Mouse (Mus musculus) heart, postnatal 10 days (tissue): Measurements from ENCODE around the gene Btbd2. TPM values are rescaled to one million over a fixed set of nuclear protein-coding genes. Genes with fewer than 3 reads are reported as not detected.

Experiments
- DNase-seq, 2 experiments: peaks; one replicate each; pipeline ENCODE4 v3.0.0; 2021
- intact Hi-C: fragments of 180-260 bp; cut with DNase I; formaldehyde crosslinking; loops from one replicate; pipeline ENCODE4 v1.15.1; 2025
- total RNA-seq, 2 experiments: library from RNA; stranded (reverse); gene quantifications; 2 replicates each; pipeline ENCODE4 v1.2.3; 2021

Btbd2 gene
- total RNA-seq, 2 experiments from 2014 or later: 42.2 to 46.4 TPM

GRCm38 (mm10) chr10:80692249-80693165 is 35.6 kb upstream of the Btbd2 start:
- DNase-seq: no peak
- intact Hi-C loops: no loop called here

DNA sequence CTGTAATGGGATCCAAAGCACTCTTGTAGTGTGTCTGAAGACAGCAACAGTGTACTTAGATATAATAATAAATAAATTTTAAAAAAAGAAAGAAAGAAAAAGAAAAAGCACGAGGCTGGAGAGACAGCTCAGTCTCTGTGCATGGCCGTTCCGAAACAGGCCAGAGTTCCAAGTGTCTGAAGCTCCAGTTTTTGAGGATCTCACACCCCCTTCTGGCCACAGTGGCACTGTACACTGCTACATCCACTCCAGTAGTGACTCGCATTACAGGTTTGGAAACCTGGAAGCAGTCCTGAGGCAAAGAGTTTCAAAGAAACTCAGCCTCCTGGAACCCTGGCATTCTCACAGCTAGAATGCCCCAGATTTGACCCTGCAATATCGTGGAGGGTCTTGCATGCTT is 31.0 kb upstream of the Btbd2 start:
- intact Hi-C loops: loop anchor here (1.0 kb wide), 1 partner anchor 77 kb away; no protein-coding TSS in a partner anchor
- DNase-seq: peak; percentile 86

DNA sequence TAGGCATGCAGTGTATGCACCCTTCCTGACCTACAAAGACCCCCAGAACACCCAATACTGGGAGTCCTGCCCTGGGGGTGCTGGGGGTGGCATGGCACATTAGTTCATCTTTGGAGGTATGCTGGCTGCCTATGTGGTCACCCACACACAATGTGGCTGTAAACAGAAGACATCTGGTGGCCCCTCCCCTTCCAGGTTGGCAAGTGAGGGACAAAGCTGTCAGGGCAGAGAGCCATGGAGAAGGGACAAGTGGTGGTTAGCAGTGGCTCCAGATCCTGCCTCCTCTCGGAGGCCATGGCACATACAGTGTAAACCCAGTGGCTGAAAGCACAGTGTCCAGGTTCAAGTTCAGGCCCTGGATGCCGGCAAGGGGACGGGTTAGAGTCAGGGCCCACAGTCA is 29.7 kb upstream of the Btbd2 start:
- intact Hi-C loops: no loop called here
- DNase-seq: no peak

DNA sequence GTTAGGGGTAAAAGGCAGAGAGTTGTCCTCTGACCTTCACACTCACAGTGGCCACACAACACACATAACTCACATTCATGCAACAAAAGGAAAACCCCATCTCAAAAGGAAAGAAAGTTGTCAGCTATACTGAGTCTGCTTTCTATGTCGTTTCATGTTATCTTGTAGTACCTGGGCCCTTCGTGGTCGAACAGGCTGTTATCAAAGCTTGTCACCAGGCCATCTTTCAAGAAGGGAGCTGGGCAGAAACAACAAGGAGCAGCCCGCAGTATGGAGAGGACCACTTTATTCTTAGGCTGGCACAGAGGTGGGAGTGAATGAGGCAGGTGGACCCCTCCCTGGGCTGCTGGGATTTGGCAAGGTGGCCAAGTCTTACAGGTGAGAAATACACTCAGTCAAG is 28.1 kb upstream of the Btbd2 start:
- intact Hi-C loops: loop anchor here (1.0 kb wide), 1 partner anchor 26 kb away; no protein-coding TSS in a partner anchor
- no peak for DNase-seq

DNA sequence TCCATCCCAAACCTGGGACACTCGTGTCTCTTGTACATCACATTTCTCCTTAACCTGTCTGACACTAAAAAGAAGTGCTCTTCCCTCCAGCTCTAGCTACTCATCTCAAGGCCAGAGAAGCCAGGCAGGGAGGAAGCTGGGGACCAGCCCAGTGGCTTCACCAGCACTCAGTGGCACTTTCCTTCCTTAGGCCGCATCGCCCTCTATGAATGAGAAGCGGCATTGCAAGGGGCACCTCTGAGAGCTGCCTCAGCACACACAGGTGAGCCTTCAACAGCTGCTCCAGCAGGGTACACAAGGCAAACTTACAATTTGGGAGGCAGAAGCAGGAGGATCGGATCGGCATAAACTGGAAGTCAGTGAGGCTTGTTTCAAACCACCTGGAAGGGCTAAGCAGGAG is 27.3 kb upstream of the Btbd2 start:
- DNase-seq: peak; percentile 83 to 85
- intact Hi-C loops: loop anchor here (1.0 kb wide), 1 partner anchor 25 kb away; no protein-coding TSS in a partner anchor

DNA sequence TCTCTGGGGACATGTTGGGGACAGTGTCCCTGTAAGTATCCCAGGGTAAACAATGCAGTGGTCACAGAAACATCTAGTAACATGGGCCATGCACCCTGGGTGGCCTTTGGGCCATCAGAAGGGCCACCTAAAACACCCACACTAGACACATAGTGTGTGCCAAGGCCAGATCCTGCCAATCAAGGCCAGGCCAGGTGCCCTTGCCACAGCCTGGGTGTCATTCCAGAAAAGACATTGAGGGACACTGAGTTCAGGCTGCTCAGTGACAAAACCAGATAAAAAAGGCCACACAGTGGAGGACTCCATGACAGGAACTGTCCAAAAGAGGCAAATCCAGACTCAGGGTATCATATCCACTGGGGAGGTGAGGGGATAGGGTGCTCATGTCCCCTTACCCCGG is 26.8 kb upstream of the Btbd2 start:
- intact Hi-C loops: loop anchor here (1.0 kb wide), 1 partner anchor 24 kb away; no protein-coding TSS in a partner anchor
- no peak for DNase-seq

GRCm38 (mm10) chr10:80682003-80682402 is 25.1 kb upstream of the Btbd2 start:
- intact Hi-C loops: no loop called here
- no peak for DNase-seq

DNA sequence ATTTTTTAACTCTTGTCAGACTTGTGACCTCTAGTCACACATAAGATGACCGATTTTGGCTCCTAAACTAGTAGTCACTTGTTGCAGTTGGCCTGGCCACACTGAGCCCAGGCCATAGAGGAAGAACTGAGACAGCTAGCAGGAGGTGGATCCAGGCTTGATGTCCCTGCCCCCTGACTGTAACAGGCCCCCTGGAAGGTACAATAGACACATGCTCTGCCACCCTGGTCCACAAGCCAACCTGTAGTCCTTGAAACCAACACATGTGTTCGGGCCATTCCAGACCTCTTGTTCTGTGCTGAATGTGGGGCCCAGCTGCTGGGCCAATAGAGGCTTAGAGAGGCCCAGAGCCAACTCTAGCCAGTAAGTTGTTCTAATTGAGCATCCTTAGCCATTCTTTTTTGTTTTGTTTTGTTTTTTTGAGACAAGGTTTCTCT is 23.4 kb upstream of the Btbd2 start:
- no peak for DNase-seq
- intact Hi-C loops: no loop called here

GRCm38 (mm10) chr10:80679556-80680259 is 22.8 kb upstream of the Btbd2 start:
- intact Hi-C loops: no loop called here
- DNase-seq: no peak

DNA sequence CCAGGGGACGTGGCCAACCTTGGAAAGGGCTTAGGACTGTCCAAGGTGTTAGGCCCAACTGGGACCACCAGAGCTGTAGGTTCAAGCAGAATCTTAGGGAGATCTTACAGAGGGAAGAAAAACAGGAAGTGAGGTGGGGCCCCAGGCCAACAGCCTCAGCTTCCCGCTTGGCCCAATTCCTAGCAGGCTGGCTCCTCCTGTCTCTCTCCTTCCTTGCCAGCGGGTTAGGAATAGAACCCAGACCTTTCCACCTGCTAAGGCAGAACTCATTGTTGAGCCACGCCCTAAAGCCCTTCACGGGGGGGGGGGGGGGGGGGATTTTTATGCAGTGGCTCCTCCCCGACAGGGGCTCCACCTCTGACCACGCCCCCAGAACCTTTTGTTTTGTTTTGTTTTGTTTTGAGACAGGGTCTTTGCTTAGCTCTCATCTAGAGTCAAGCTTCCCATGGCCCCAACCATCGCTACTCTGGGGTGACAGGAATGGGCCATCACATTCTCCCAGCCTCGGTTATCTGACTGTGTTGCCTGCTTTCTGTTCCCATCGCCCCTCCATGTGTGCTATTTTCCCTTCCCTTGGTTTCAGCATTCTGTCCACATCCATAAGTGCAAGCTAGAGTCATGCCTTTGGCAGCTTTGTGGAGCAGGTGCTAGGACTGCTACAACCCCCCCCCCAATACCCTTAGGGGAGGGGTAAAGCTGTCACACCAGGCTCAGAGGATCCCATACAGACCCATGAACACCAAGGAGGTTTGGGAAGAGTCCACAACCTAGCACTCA is 21.9 kb upstream of the Btbd2 start:
- no peak for DNase-seq
- intact Hi-C loops: no loop called here

DNA sequence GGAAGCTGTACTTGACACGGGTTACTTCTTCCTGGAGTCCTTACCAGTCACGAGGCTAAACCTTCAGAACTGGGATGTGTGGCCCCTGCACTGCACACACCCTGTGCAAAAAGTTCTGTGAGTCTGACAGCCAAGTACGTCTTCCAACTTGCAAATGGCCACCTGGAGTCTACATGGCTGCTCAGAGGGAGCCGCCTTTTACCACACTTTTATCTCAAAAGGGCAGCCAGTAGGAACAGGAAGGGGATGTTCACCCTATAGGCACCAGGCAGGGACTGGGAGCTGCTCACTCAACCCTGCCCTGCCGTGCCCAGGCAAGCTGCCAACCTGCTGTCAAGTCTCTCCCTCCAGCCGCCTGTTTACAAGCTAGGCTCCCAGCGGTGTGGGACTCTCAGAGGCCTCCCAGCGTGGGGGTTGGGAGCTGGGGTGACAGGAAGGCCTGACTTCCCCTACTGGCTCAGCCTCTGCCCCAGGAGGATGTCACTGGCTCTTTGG is 21.1 kb upstream of the Btbd2 start, which contains the start of gene Mknk2:
TSS of gene Mknk2 (minus strand) at position 171 of the 495 bp plus-strand sequence.
- DNase-seq: peak; percentile 97
- intact Hi-C loops: no loop called here

GRCm38 (mm10) chr10:80677128-80677875 is 20.4 kb upstream of the Btbd2 start:
- intact Hi-C loops: no loop called here
- DNase-seq: no peak

- intact Hi-C loops: no loop called here
- peak; percentile 99 to 100 for DNase-seq
These were observed 19.5 kb upstream of the Btbd2 start for GRCm38 (mm10) chr10:80676198-80676928.

GRCm38 (mm10) chr10:80675405-80676197 is 18.7 kb upstream of the Btbd2 start:
- intact Hi-C loops: loop anchor here (2.0 kb wide), 1 partner anchor 17 kb away; no protein-coding TSS in a partner anchor
- peak in 1 of 2 experiments; percentile 45 for DNase-seq

DNA sequence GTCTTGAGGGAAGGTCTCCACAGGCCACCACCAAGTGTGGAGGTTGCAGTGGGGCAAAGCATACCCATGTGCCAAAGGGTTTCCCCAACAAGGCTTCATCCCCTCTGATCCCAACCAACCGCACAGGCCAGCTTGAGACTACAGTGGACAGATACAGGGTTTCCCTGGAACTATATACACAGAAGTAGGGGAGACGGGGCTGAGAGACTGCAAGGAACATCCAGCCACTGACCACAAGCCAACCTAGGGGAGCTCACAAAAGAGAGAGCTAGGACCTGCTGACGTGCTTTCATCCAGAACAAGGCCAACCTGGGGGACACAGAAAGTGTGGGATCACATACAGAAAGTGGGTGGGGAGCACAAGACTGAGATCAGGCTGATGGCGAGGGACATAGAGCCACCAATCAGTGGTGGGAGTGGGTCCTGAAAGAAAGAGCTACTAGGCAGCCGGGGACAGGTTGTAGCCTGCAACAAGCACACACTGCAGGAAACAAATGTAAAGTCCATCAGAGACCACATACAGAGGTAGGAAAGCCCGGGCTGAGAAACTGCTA is 18.1 kb upstream of the Btbd2 start:
- intact Hi-C loops: loop anchor here (2.0 kb wide), 1 partner anchor 16 kb away; no protein-coding TSS in a partner anchor
- DNase-seq: no peak

GRCm38 (mm10) chr10:80674161-80674711 is 17.4 kb upstream of the Btbd2 start:
- intact Hi-C loops: loop anchor here (2.0 kb wide), 1 partner anchor 15 kb away; no protein-coding TSS in a partner anchor
- DNase-seq: peak; percentile 68 to 80

GRCm38 (mm10) chr10:80673690-80674089 is 16.8 kb upstream of the Btbd2 start:
- intact Hi-C loops: loop anchor here (2.0 kb wide), 1 partner anchor 15 kb away; no protein-coding TSS in a partner anchor
- DNase-seq: no peak
